ENCODE assay signal across 9 mouse cellular contexts in genomic region chr1:34851562-34851961, GRCm38 (mm10). TPM values are rescaled to one million over a fixed set of nuclear protein-coding genes. Genes with fewer than 3 reads are reported as not detected.
A peak's percentile ranks its signal among the peaks of the same experiment; 100 is the strongest.
DNase-seq lines count a peak whose midpoint lies in the region; ATAC-seq and TF ChIP-seq lines count a peak whose summit lies in the region.
"Had no signal": no experiment of that assay in that cellular context is flagged by ENCODE, and none has a peak within 500 bp of the region (broad histone marks: within the 10 kb centered on the region; RNA-seq: fewer than 3 reads in every experiment).

No protein-coding gene starts in this region.

- H3K36me3 ChIP-seq in forebrain, embryonic 15.5 days, result no peaks in the 10 kb centered on the region
- H3K36me3 ChIP-seq in forebrain, embryonic 10.5 days (replicated peaks), result no peaks in the 10 kb centered on the region
- H3K36me3 ChIP-seq in spleen, adult 2 months (ENCODE audit: control insufficient read depth, insufficient read depth, low read length), result no peaks in the 10 kb centered on the region

- H3K27me3 ChIP-seq in forebrain, embryonic 15.5 days, result no peaks in the 10 kb centered on the region
- no peaks in the 10 kb centered on the region for H3K27me3 ChIP-seq in forebrain, embryonic 10.5 days (ENCODE audit: poor library complexity, severe bottlenecking)
- no peaks in the 10 kb centered on the region for H3K27me3 ChIP-seq in spleen, adult 2 months (ENCODE audit: control insufficient read depth, insufficient read depth, low read length)

- no peak for TF ChIP-seq CTCF in spleen, adult 2 months (IDR thresholded peaks at IDR 0.05; ENCODE audit: extremely low read depth, insufficient read depth, insufficient read length, insufficient replicate concordance)

- no peak overlapping the region for H3K9ac ChIP-seq in forebrain, embryonic 15.5 days (replicated peaks)

- no peak for ATAC-seq in forebrain, embryonic 15.5 days (replicated peaks)
- ATAC-seq in megakaryocyte, adult 5-6 weeks (ENCODE audit: poor library complexity, severe bottlenecking), result peak; percentile 31

- H3K4me2 ChIP-seq in forebrain, embryonic 15.5 days (replicated peaks), result peak overlapping the region; percentile 1; the same call in 1 of the 2 replicates

- peaks cover 33% of the 10 kb centered on the region for H3K4me1 ChIP-seq in forebrain, embryonic 15.5 days
- H3K4me1 ChIP-seq in forebrain, embryonic 10.5 days, result peaks cover 18% of the 10 kb centered on the region
- H3K4me1 ChIP-seq in spleen, adult 2 months (ENCODE audit: control insufficient read depth, insufficient read depth, insufficient read length), result no peaks in the 10 kb centered on the region; the same call in 1 of the 2 replicates

- H3K9me3 ChIP-seq in forebrain, embryonic 15.5 days, result no peaks in the 10 kb centered on the region
- no peaks in the 10 kb centered on the region for H3K9me3 ChIP-seq in forebrain, embryonic 10.5 days

- no peak overlapping the region for H3K27ac ChIP-seq in forebrain, embryonic 15.5 days (replicated peaks)
- H3K27ac ChIP-seq in forebrain, embryonic 10.5 days, result no peak overlapping the region
- H3K27ac ChIP-seq in spleen, adult 2 months (ENCODE audit: insufficient read depth, low read length), result peak overlapping the region; percentile 55
- H3K27ac ChIP-seq: heart, adult 2 months had no signal

- no peak for DNase-seq in forebrain, embryonic 10.5 days (ENCODE audit: extremely low spot score, low spot score)
- no peak for DNase-seq in spleen, adult 2 months (ENCODE audit: low read depth in 1 of 2, low spot score in 2 of 2)
- DNase-seq in spleen, postnatal 10 days (ENCODE audit: low spot score in 2 of 2), result no peak
- DNase-seq in kidney, adult 8-10 months, result peak; percentile 64 to 69
- no peak for DNase-seq in ovary, postnatal 10 days (ENCODE audit: low spot score)
- no peak for DNase-seq in layer of hippocampus, adult 11-12 months (ENCODE audit: low spot score)

- no peak overlapping the region for H3K4me3 ChIP-seq in forebrain, embryonic 15.5 days
- H3K4me3 ChIP-seq in forebrain, embryonic 10.5 days, result no peak overlapping the region
- no peak overlapping the region for H3K4me3 ChIP-seq in spleen, adult 2 months (ENCODE audit: extremely low read depth, insufficient read depth, insufficient read length)
- H3K4me3 ChIP-seq: heart, adult 2 months had no signal

- WGBS in forebrain, embryonic 15.5 days, result 73% methylated on average over 6 of the region's 6 CpGs
- WGBS in forebrain, embryonic 10.5 days, result 75% methylated on average over 6 of the region's 6 CpGs
- WGBS in spleen, adult 2 months, result 8% methylated on average over 6 of the region's 6 CpGs

- no peak for TF ChIP-seq POLR2A in spleen, adult 2 months (IDR thresholded peaks at IDR 0.05; ENCODE audit: low read depth, low read length)

RNA-seq across cellular contexts. Expression of gene Plekhb2, which starts 1.8 kb away (rescaled TPM):
- polyA plus RNA-seq in forebrain, embryonic 15.5 days (2015; fragmentation: Nextera tagmentation; extraction: Ambion mirVana), result 64.2 and 71.8 TPM in 2 replicates
- 43.2 and 44.7 TPM in 2 replicates for polyA plus RNA-seq in forebrain, embryonic 10.5 days (2016; fragmentation: Nextera tagmentation; extraction: Ambion mirVana)
- 25.0 and 27.1 TPM in 2 replicates for polyA plus RNA-seq in spleen, adult 2 months (2012; rRNA removed)
- 48.6 and 58.3 TPM in 2 replicates for total RNA-seq in megakaryocyte, adult 5-6 weeks (2015)
- 28.4 and 29.5 TPM in 2 replicates for total RNA-seq in megakaryocyte, adult 5-6 weeks (2017)

RNA-seq across cellular contexts. Expression of gene Fam168b, which starts 8.7 kb away (rescaled TPM):
- polyA plus RNA-seq in forebrain, embryonic 15.5 days (2015; fragmentation: Nextera tagmentation; extraction: Ambion mirVana), result 169 and 171 TPM in 2 replicates
- polyA plus RNA-seq in forebrain, embryonic 10.5 days (2016; fragmentation: Nextera tagmentation; extraction: Ambion mirVana), result 112 and 118 TPM in 2 replicates
- 351 and 558 TPM in 2 replicates for polyA plus RNA-seq in spleen, adult 2 months (2012; rRNA removed)
- 30.3 and 42.9 TPM in 2 replicates for total RNA-seq in megakaryocyte, adult 5-6 weeks (2015)
- total RNA-seq in megakaryocyte, adult 5-6 weeks (2017), result 62.0 and 62.8 TPM in 2 replicates

Comparison
In these comparisons a context has a peak if more than half of its experiments do, and no peak if none do; other contexts are left out.
1. DNase-seq: peak in kidney, adult 8-10 months (2 of 2); none in forebrain, embryonic 10.5 days (single experiment), spleen, adult 2 months (0 of 2), spleen, postnatal 10 days (0 of 2), ovary, postnatal 10 days (single experiment) and layer of hippocampus, adult 11-12 months (single experiment).